Comparison of ENCODE assay signal across 1 mouse cellular context in the genomic region with DNA sequence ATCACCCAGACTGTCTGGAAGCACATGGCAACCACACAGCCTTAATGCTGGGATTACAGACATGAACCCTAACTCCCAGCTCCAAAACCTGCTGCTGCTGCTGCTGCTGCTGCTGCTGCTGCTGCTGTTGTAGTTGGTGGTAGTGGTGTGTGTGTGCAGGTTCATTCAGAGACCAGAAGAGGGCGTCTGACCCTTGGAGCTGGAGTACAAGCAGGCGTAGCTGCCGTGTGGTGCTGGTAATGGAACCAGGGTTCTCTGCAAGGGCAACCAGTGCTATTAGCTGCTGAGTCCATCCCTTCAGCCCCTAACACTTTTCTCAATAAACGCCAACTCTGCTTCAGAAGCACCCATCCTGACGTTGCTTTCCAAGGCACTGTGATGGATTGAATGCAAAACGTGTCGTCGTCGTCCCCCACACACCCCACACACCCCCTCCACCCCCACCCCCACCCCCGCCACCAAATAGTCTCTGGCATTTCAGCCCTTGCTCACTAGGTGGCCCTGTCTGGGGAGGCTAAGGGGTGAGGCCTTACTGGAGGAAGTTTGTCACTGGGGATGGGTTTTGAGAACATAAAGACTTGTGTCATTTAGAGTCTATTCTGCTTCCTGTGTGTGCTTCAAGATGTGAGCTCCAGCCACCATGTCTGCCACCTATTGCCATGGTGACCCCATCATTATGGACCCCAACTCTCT.
A peak's percentile ranks its signal among the peaks of the same experiment; 100 is the strongest.
TF ChIP-seq lines count a peak whose summit lies in the region.

No protein-coding gene starts in this region.

TF ChIP-seq in MEL, 35 proteins besides CTCF, POLR2A, EP300 and RAD21:
- TF ChIP-seq ZMIZ1 (IDR thresholded peaks at IDR 0.05; ENCODE audit: low read depth, low read length): no peak
- peak; percentile 46 for TF ChIP-seq SMC3 (IDR thresholded peaks at IDR 0.05; ENCODE audit: low read depth, low read length)
- TF ChIP-seq BHLHE40 (IDR thresholded peaks at IDR 0.05; ENCODE audit: borderline replicate concordance, low read depth, low read length): no peak
- TF ChIP-seq SIN3A (IDR thresholded peaks at IDR 0.05; ENCODE audit: low read length): no peak
- TF ChIP-seq ZC3H11A (IDR thresholded peaks at IDR 0.05; ENCODE audit: low read depth, low read length): no peak
